Mouse (Mus musculus): ENCODE results near the gene Glb1.

DNA sequence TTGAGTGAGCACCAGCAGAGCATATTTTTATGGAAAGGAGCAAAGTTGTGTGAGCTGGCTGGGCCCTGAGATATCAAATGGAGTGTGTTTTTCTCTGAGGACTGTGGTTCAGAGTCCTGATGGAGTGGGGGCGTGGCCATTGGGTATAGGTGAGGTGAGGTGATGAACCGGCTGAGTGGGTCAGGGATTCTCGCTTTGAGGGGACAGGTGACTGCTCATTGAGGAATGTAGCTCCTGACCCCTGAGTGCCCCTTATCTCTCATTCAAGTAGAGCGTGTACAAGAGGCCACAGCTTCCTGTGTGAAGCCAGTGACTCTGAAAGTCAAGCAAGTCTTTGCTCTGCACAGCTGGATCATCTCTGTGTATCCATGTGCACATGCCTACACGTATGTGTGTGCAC lies 25.3 kb downstream of the Glb1 start:
- TF ChIP-seq CTCF (IDR thresholded peaks at IDR 0.05) (no peak), EP300 (IDR thresholded peaks at IDR 0.05; ENCODE audit: insufficient read depth, low read depth, low read length) (no peak), POLR2A (IDR thresholded peaks at IDR 0.05; ENCODE audit: insufficient read depth, low read depth, low read length) (no peak)

Measured in heart, adult 2 months (tissue).